In the genomic region with DNA sequence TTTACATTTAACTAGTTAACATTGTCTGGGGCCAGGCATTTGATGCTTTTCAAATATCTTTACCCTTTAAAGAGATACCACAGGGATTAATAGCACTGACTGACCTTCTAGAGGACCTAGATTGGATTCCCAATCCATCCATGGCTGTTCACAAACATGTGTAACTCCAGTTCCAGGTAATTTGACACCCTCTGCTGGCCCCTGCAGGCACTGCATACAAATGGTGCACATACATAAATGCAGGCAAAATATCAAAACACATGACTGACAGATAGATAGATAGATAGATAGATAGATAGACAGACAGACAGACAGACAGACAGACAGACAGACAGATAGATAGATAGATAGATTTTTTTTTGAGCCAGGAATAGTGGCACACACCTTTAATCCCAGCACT, we compare ENCODE assay signal across 12 mouse cellular contexts. TPM values are rescaled to one million over a fixed set of nuclear protein-coding genes. Genes with fewer than 3 reads are reported as not detected.
DNase-seq lines count a peak whose midpoint lies in the region; ATAC-seq and TF ChIP-seq lines count a peak whose summit lies in the region.
"Had no signal": no experiment of that assay in that cellular context is flagged by ENCODE, and none has a peak within 500 bp of the region (broad histone marks: within the 10 kb centered on the region; RNA-seq: fewer than 3 reads in every experiment).

No protein-coding gene starts in this region.

- no peaks in the 10 kb centered on the region for H3K9me3 ChIP-seq in intestine, postnatal 0 days (ENCODE audit: control insufficient read depth)
- H3K9me3 ChIP-seq in intestine, embryonic 15.5 days: no peaks in the 10 kb centered on the region
- no peaks in the 10 kb centered on the region for H3K9me3 ChIP-seq in stomach, postnatal 0 days (ENCODE audit: control insufficient read depth, low read length)
- H3K9me3 ChIP-seq: midbrain, embryonic 12.5 days; neural tube, embryonic 12.5 days had no signal

- no peak for ATAC-seq in intestine, postnatal 0 days
- ATAC-seq in intestine, embryonic 15.5 days: no peak
- no peak for ATAC-seq in stomach, postnatal 0 days (ENCODE audit: low FRiP score, low TSS enrichment)

- H3K4me3 ChIP-seq in intestine, postnatal 0 days (ENCODE audit: low read depth, low read length): no peak overlapping the region
- no peak overlapping the region for H3K4me3 ChIP-seq in intestine, embryonic 15.5 days (replicated peaks)
- H3K4me3 ChIP-seq in stomach, postnatal 0 days (ENCODE audit: low read depth, low read length): no peak overlapping the region
- H3K4me3 ChIP-seq: midbrain, embryonic 12.5 days; neural tube, embryonic 12.5 days had no signal

- H3K27me3 ChIP-seq in intestine, postnatal 0 days (replicated peaks; ENCODE audit: control insufficient read depth, insufficient read depth, low read length): no peaks in the 10 kb centered on the region
- H3K27me3 ChIP-seq in intestine, embryonic 15.5 days (replicated peaks): no peaks in the 10 kb centered on the region
- H3K27me3 ChIP-seq in stomach, postnatal 0 days (ENCODE audit: control insufficient read depth, insufficient read depth, low read length): no peaks in the 10 kb centered on the region
- H3K27me3 ChIP-seq: midbrain, embryonic 12.5 days; neural tube, embryonic 12.5 days had no signal

- no peak for TF ChIP-seq EP300 in stomach, postnatal 0 days (optimal IDR thresholded peaks at IDR 0.05)

- H3K27ac ChIP-seq in intestine, postnatal 0 days (ENCODE audit: low read depth, low read length): no peak overlapping the region
- no peak overlapping the region for H3K27ac ChIP-seq in intestine, embryonic 15.5 days
- no peak overlapping the region for H3K27ac ChIP-seq in stomach, postnatal 0 days (replicated peaks)
- H3K27ac ChIP-seq: midbrain, embryonic 12.5 days; neural tube, embryonic 12.5 days had no signal

- H3K9ac ChIP-seq in intestine, postnatal 0 days (ENCODE audit: low read depth, low read length): no peak overlapping the region
- no peak overlapping the region for H3K9ac ChIP-seq in intestine, embryonic 15.5 days
- H3K9ac ChIP-seq in stomach, postnatal 0 days (ENCODE audit: low read length): no peak overlapping the region
- H3K9ac ChIP-seq: midbrain, embryonic 12.5 days; neural tube, embryonic 12.5 days had no signal

- H3K4me1 ChIP-seq in intestine, postnatal 0 days (replicated peaks; ENCODE audit: control insufficient read depth, insufficient read depth, low read length): no peaks in the 10 kb centered on the region
- H3K4me1 ChIP-seq in intestine, embryonic 15.5 days (replicated peaks): no peaks in the 10 kb centered on the region
- no peaks in the 10 kb centered on the region for H3K4me1 ChIP-seq in stomach, postnatal 0 days (replicated peaks; ENCODE audit: control insufficient read depth, insufficient read depth)
- H3K4me1 ChIP-seq: midbrain, embryonic 12.5 days; neural tube, embryonic 12.5 days had no signal

- no peaks in the 10 kb centered on the region for H3K36me3 ChIP-seq in intestine, postnatal 0 days (ENCODE audit: control insufficient read depth, insufficient read depth)
- no peaks in the 10 kb centered on the region for H3K36me3 ChIP-seq in intestine, embryonic 15.5 days
- H3K36me3 ChIP-seq in stomach, postnatal 0 days (ENCODE audit: control insufficient read depth, insufficient read depth, low read length): no peaks in the 10 kb centered on the region
- H3K36me3 ChIP-seq: midbrain, embryonic 12.5 days; neural tube, embryonic 12.5 days had no signal

- peak; percentile 14 for DNase-seq in lung, postnatal 10 days
- DNase-seq in lung, postnatal 4 days: no peak
- DNase-seq in NIH3T3 (ENCODE audit: low read depth): peak; percentile 57
- no peak for DNase-seq in stomach, postnatal 0 days (ENCODE audit: low spot score)
- no peak for DNase-seq in gastrocnemius, adult 8-10 months (ENCODE audit: low spot score in 2 of 2)
- DNase-seq: gastrocnemius, postnatal 25 days; layer of hippocampus, adult 9-11 months; right cerebral cortex, postnatal 14 days had no signal

- peak; percentile 47 for TF ChIP-seq CTCF in intestine, postnatal 0 days (IDR thresholded peaks at IDR 0.05; ENCODE audit: low read depth)
- TF ChIP-seq CTCF in stomach, postnatal 0 days (IDR thresholded peaks at IDR 0.05; ENCODE audit: low read depth): peak; percentile 47

- no peak overlapping the region for H3K4me2 ChIP-seq in intestine, postnatal 0 days (replicated peaks; ENCODE audit: low read depth)
- H3K4me2 ChIP-seq in intestine, embryonic 15.5 days (replicated peaks): no peak overlapping the region
- no peak overlapping the region for H3K4me2 ChIP-seq in stomach, postnatal 0 days (replicated peaks; ENCODE audit: low read depth)
- H3K4me2 ChIP-seq: midbrain, embryonic 12.5 days; neural tube, embryonic 12.5 days had no signal

RNA-seq across cellular contexts. Expression of gene Otud4, which starts 33.2 kb away (rescaled TPM):
- polyA plus RNA-seq in intestine, postnatal 0 days (2015; fragmentation: Nextera tagmentation; extraction: Ambion mirVana): 6.0 and 6.3 TPM in 2 replicates
- polyA plus RNA-seq in intestine, embryonic 15.5 days (2015; fragmentation: Nextera tagmentation; extraction: Ambion mirVana): 13.9 TPM in 2 replicates
- 5.4 and 5.6 TPM in 2 replicates for polyA plus RNA-seq in stomach, postnatal 0 days (2015; fragmentation: Nextera tagmentation; extraction: Ambion mirVana)
- 10 to 100 TPM; 36.0 to 48.2 (median 47.0) TPM for total RNA-seq in gastrocnemius, adult 8-10 months (2022)

Comparison
In these comparisons a context has a peak if more than half of its experiments do, and no peak if none do; other contexts are left out.
1. DNase-seq: peak in lung, postnatal 10 days (single experiment) and NIH3T3 (single experiment); none in lung, postnatal 4 days (0 of 2), stomach, postnatal 0 days (single experiment) and gastrocnemius, adult 8-10 months (0 of 2).